Mouse (Mus musculus) ES-E14 (cell line): ENCODE results near the gene Kctd21. TPM values are rescaled to one million over a fixed set of nuclear protein-coding genes. Genes with fewer than 3 reads are reported as not detected.

ENCODE experiments used
- DNase-seq: peaks from one replicate; pipeline ENCODE4 v3.0.0-alpha.2; 2013; ENCODE audit warnings: low read depth, low spot score
- H3K27ac ChIP-seq: 2 replicates; pipeline ENCODE4 v1.5.1; 2012; ENCODE audit warnings: low read depth, mild to moderate bottlenecking, low read length, moderate library complexity, mixed read lengths; ENCODE audit not compliant: poor library complexity, insufficient read depth, severe bottlenecking
- H3K36me3 ChIP-seq: 2 replicates; pipeline ENCODE4 v1.6.1; 2012; ENCODE audit warnings: mild to moderate bottlenecking, low read length, moderate library complexity, mixed read lengths; ENCODE audit not compliant: control insufficient read depth, poor library complexity, insufficient read depth, severe bottlenecking
- H3K4me1 ChIP-seq, 2 experiments: fragments of 150-350 bp in 1 of 2; sonication (generic) in 1 of 2; 2 replicates each; pipeline ENCODE4 v1.6.1; 2012; ENCODE audit warnings: low read length in 2 of 2, mild to moderate bottlenecking in 1 of 2, mixed read lengths in 1 of 2; ENCODE audit not compliant: control insufficient read depth in 2 of 2, insufficient read depth in 2 of 2, poor library complexity in 1 of 2
- H3K4me3 ChIP-seq, 2 experiments: fragments of 150-350 bp in 1 of 2; sonication (generic) in 1 of 2; 2 replicates each; pipeline ENCODE4 v1.5.1; 2012; ENCODE audit warnings: low read length in 2 of 2, low read depth in 1 of 2, mild to moderate bottlenecking in 1 of 2, mixed read lengths in 1 of 2; ENCODE audit not compliant: insufficient read depth in 1 of 2, poor library complexity in 1 of 2, severe bottlenecking in 1 of 2
- H3K9ac ChIP-seq: 2 replicates; pipeline ENCODE4 v1.6.1; 2012; ENCODE audit warnings: low read depth, mild to moderate bottlenecking, low read length, mixed read lengths; ENCODE audit not compliant: poor library complexity, insufficient read depth, severe bottlenecking
- H3K9me3 ChIP-seq: fragments of 150-350 bp; sonication (generic); 2 replicates; pipeline ENCODE4 v1.6.1; 2012; ENCODE audit warnings: low read depth, mild to moderate bottlenecking, low read length; ENCODE audit not compliant: control insufficient read depth, insufficient read depth
- CHD2 ChIP-seq: IDR thresholded peaks from 2 replicates; pipeline ENCODE4 v1.6.1; 2014; ENCODE audit warnings: mild to moderate bottlenecking, low read depth, low read length, inconsistent platforms
- HCFC1 ChIP-seq: IDR thresholded peaks from 2 replicates; pipeline ENCODE4 v1.6.1; 2012; ENCODE audit warnings: low read length, inconsistent platforms, borderline replicate concordance; ENCODE audit not compliant: insufficient read depth
- MAFK ChIP-seq: IDR thresholded peaks from 2 replicates; pipeline ENCODE4 v1.6.1; 2014; ENCODE audit warnings: mild to moderate bottlenecking, low read depth, low read length, inconsistent platforms; ENCODE audit not compliant: insufficient read depth
- ZC3H11A ChIP-seq: IDR thresholded peaks from 2 replicates; pipeline ENCODE4 v1.6.1; 2012; ENCODE audit warnings: low read depth, mild to moderate bottlenecking, inconsistent platforms, low read length, borderline replicate concordance
- ZNF384 ChIP-seq: IDR thresholded peaks from 2 replicates; pipeline ENCODE4 v1.6.1; 2012; ENCODE audit warnings: low read depth, low read length, inconsistent platforms
- in situ Hi-C, 2 experiments: fragments of 600-800 bp; cut with MboI; formaldehyde crosslinking; loops; one replicate each; pipeline ENCODE4 v1.15.1; 2025; ENCODE audit warnings: low sequenced_read_pairs in 2 of 2, inconsistent platforms in 1 of 2; ENCODE audit not compliant: unreplicated experiment in 2 of 2
- total RNA-seq: library from RNA; depleted of rRNA; stranded (reverse); fragments of 300-350 nt; gene quantifications from 2 replicates; pipeline ENCODE4 v1.2.3, GENCODE M21; 2012

Kctd21 gene
- total RNA-seq, 1 experiment: 1.4 TPM

GRCm38 (mm10) chr7:97379304-97379703 lies 47.2 kb downstream of the Kctd21 start:
- H3K27ac ChIP-seq: no peak overlapping the region
- peaks cover 0 to 4% of the 10 kb centered on the region in 2 experiments; a peak in 1 of 4 replicates for H3K4me1 ChIP-seq
- H3K4me3 ChIP-seq: no peak overlapping the region
- DNase-seq: no peak
- H3K9me3 ChIP-seq: no peaks in the 10 kb centered on the region
- in situ Hi-C loops: no loop called here
- H3K9ac ChIP-seq: no peak overlapping the region
- peaks cover 7% of the 10 kb centered on the region; the same call in 1 of the 2 replicates for H3K36me3 ChIP-seq
- no peak for TF ChIP-seq ZNF384

- Histone ChIP-seq H3K4me3 (no peak overlapping the region), H3K9me3 (no peaks in the 10 kb centered on the region), H3K36me3 (peaks cover 6% of the 10 kb centered on the region; the same call in 1 of the 2 replicates), H3K27ac (no peak overlapping the region), H3K4me1 (peaks cover 0 to 4% of the 10 kb centered on the region in 2 experiments; a peak in 1 of 4 replicates), H3K9ac (no peak overlapping the region)
- DNase-seq: no peak
- in situ Hi-C loops: no loop called here
- TF ChIP-seq ZC3H11A (no peak), ZNF384 (no peak), MAFK (no peak), HCFC1 (no peak), CHD2 (no peak)
These were observed 48.5 kb downstream of the Kctd21 start for GRCm38 (mm10) chr7:97380500-97381123.

GRCm38 (mm10) chr7:97382661-97383060 lies 50.5 kb downstream of the Kctd21 start:
- DNase-seq: no peak
- Histone ChIP-seq H3K36me3 (peaks cover 4% of the 10 kb centered on the region; the same call in 1 of the 2 replicates), H3K9ac (no peak overlapping the region), H3K27ac (no peak overlapping the region), H3K4me1 (no peaks in the 10 kb centered on the region), H3K4me3 (no peak overlapping the region), H3K9me3 (no peaks in the 10 kb centered on the region)
- in situ Hi-C loops: no loop called here
- TF ChIP-seq CHD2 (no peak), HCFC1 (no peak), ZC3H11A (no peak), ZNF384 (no peak), MAFK (no peak)

GRCm38 (mm10) chr7:97383496-97384132 lies 51.5 kb downstream of the Kctd21 start:
- in situ Hi-C loops: no loop called here
- no peak for TF ChIP-seq CHD2
- TF ChIP-seq ZC3H11A: no peak
- TF ChIP-seq MAFK: no peak
- no peak for TF ChIP-seq HCFC1
- TF ChIP-seq ZNF384: no peak
- Histone ChIP-seq H3K9ac (no peak overlapping the region), H3K36me3 (peaks cover 4% of the 10 kb centered on the region; the same call in 1 of the 2 replicates), H3K9me3 (no peaks in the 10 kb centered on the region), H3K4me1 (no peaks in the 10 kb centered on the region), H3K4me3 (no peak overlapping the region), H3K27ac (no peak overlapping the region)
- DNase-seq: no peak
